Mouse (Mus musculus) cortical plate, adult 2 months (tissue): ENCODE data around the gene Tagap. TPM values are rescaled to one million over a fixed set of nuclear protein-coding genes. Genes with fewer than 3 reads are reported as not detected.

Experiments
- H3K27ac ChIP-seq: fragments of 200-500 bp; 2 replicates; pipeline ENCODE4 v1.5.1; 2012; ENCODE audit warnings: low read length, control low read depth, inconsistent platforms; ENCODE audit not compliant: insufficient read depth
- H3K4me1 ChIP-seq: fragments of 200-500 bp; 2 replicates; pipeline ENCODE4 v1.6.1; 2011; ENCODE audit warnings: low read length; ENCODE audit not compliant: control insufficient read depth, insufficient read depth
- H3K4me3 ChIP-seq: fragments of 200-500 bp; 2 replicates; pipeline ENCODE4 v1.5.1; 2011; ENCODE audit warnings: mild to moderate bottlenecking, low read length, control low read depth; ENCODE audit not compliant: insufficient read depth
- CTCF ChIP-seq: fragments of 200-500 bp; IDR thresholded peaks from 2 replicates; pipeline ENCODE4 v1.5.1; 2011; ENCODE audit warnings: mild to moderate bottlenecking, control low read depth, low read length; ENCODE audit not compliant: insufficient read depth; ENCODE audit errors: extremely low read depth
- POLR2A ChIP-seq: fragments of 200-500 bp; IDR thresholded peaks from 2 replicates; pipeline ENCODE4 v1.6.1; 2011; ENCODE audit warnings: mild to moderate bottlenecking, low read length, control low read depth; ENCODE audit not compliant: insufficient read depth; ENCODE audit errors: extremely low read depth
- polyA plus RNA-seq: library from polyadenylated mRNA; depleted of rRNA; stranded (reverse); fragments of >200 nt; gene quantifications from 2 replicates; pipeline ENCODE4 v1.2.3, GENCODE M21; 2012

The Tagap gene
- polyA plus RNA-seq, 1 experiment, result 1.0 TPM

GRCm38 (mm10) chr17:7914596-7915227, 11.1 kb upstream of the Tagap start:
- no peak overlapping the region for H3K4me3 ChIP-seq
- H3K27ac ChIP-seq, result no peak overlapping the region
- no peaks in the 10 kb centered on the region for H3K4me1 ChIP-seq
- TF ChIP-seq POLR2A (no peak), CTCF (no peak)

- TF ChIP-seq POLR2A (no peak), CTCF (no peak)
- H3K4me1 ChIP-seq, result no peaks in the 10 kb centered on the region
- no peak overlapping the region for H3K4me3 ChIP-seq
- H3K27ac ChIP-seq, result no peak overlapping the region
Observed at GRCm38 (mm10) chr17:7915791-7916190, 10.0 kb upstream of the Tagap start.

DNA sequence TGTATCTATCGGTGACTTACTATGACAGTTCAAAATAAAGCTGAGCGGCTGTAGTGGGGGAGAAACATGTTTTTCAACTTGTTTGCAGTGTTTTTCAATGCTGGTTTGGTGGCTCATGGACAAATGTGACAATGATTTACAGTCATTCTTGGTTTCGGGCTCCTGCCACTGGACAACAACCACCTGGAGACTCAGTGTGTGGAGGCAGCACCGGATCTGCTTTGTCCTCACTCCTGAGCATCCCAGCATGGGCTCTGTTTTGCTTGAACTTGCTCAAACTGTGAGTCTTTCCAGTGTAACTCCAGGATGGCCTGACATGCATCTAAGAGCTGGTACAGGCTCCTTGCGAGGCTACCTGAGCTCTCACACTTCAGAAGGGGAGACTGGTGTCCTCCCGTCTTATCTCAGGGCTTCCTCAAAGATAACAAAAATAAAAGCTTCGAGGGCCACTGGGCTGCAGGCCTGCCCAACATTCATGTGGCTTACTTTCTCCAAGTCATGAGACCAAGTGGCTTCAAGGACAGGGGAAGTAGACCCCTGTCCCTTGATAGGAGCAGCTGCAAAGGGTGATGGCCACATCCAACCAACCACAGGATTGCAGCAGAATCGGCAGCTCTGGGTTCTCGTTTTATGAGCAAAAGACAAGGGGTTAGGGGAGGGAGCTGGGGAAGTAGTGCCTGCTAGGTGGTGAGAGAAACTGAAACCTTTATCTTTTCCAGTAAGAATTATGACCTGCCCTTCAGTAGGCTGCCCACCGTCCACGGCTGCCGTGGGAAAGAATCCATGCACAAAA, 8.8 kb upstream of the Tagap start:
- Histone ChIP-seq H3K4me3 (no peak overlapping the region), H3K4me1 (no peaks in the 10 kb centered on the region), H3K27ac (no peak overlapping the region)
- TF ChIP-seq CTCF (no peak), POLR2A (no peak)

DNA sequence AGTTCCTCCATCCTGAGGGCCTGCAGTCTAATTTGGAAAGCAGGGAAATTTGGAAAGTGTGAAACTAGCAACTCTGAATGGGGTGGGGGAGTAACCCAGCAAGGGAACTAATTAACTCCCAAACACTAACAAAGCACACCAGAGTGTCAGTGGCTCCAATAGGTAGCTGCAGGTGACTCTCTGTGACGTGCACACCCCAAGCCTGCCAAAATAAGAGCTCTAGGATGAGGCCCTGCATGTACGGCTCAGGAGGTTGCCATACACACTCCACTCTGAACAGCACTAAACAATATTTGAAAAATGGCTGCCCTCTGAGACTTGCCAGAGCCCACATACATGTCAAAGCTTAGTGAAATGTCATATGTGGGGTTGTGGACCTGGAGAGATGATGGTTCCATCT, 7.4 kb upstream of the Tagap start:
- no peak overlapping the region for H3K4me3 ChIP-seq
- H3K4me1 ChIP-seq, result no peaks in the 10 kb centered on the region
- H3K27ac ChIP-seq, result no peak overlapping the region
- TF ChIP-seq CTCF (no peak), POLR2A (no peak)

DNA sequence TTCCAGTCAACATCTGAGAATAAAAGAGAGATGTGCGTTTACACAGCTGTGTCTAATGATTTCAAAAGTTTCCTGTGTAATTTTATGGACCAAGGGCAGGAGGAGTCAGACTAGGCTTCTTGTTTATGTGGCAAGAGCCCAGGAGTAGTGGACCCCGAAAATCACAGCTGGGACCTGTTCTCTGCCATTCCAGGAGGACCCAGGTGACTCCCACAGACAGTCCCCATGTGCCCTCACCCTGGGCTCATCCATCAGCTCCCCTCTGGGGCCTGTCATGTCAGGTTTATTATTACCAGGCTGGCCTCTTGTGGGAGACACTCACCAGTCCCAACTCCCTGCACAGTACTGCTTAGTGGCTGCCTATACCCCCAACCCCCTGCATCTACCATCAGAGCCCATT, 6.6 kb upstream of the Tagap start:
- no peaks in the 10 kb centered on the region for H3K4me1 ChIP-seq
- no peak overlapping the region for H3K4me3 ChIP-seq
- H3K27ac ChIP-seq, result no peak overlapping the region
- TF ChIP-seq CTCF (no peak), POLR2A (no peak)

DNA sequence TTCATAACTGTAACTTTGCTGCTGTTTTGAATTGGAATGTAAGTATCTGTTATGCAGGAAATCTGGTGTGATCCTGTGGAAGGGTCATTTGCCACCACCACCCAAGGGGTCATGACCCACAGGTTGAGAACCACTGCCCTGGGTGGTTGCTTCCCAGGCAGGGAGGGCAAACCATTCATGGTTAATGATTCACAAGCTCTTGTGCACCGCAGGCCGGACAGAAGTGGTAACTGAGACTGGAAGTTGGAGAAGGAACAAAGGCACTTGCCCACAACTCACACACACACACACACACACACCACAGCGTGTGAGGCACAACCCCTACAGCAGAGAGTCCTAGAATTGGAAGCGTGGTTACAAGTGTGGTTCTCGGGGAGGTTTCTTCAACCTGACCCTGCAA, 3.2 kb upstream of the Tagap start:
- Histone ChIP-seq H3K4me3 (no peak overlapping the region), H3K27ac (no peak overlapping the region), H3K4me1 (no peaks in the 10 kb centered on the region)
- TF ChIP-seq POLR2A (no peak), CTCF (no peak)

- TF ChIP-seq POLR2A (no peak), CTCF (no peak)
- Histone ChIP-seq H3K4me1 (no peaks in the 10 kb centered on the region), H3K27ac (no peak overlapping the region), H3K4me3 (no peak overlapping the region)
Observed at GRCm38 (mm10) chr17:7924185-7924725, 1.5 kb upstream of the Tagap start.

GRCm38 (mm10) chr17:7927582-7928535, 2.1 kb downstream of the Tagap start:
- no peak overlapping the region for H3K27ac ChIP-seq
- TF ChIP-seq CTCF, result peak; percentile 70
- TF ChIP-seq POLR2A, result no peak
- H3K4me3 ChIP-seq, result no peak overlapping the region
- H3K4me1 ChIP-seq, result no peaks in the 10 kb centered on the region

DNA sequence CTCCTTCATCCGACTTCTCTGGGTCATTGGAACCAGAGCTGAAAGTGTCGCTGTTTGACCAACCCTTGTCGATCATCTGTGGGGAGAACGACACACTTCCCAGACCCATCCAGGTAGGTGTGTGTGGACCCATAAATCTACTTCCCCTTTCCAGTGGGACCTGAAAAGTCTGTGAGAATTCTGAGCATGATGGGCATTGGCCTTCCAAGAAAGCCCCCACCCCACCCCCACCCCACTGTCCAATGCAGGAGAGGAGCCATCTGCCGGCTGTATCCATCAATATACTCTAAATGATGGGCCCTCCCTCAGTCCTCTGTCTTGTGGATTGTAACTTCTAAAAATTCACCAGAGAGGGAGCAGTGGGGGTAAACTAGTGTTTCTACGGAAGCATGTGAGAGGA, 2.9 kb downstream of the Tagap start:
- H3K4me1 ChIP-seq, result no peaks in the 10 kb centered on the region
- TF ChIP-seq POLR2A, result no peak
- TF ChIP-seq CTCF, result no peak
- no peak overlapping the region for H3K27ac ChIP-seq
- H3K4me3 ChIP-seq, result no peak overlapping the region

DNA sequence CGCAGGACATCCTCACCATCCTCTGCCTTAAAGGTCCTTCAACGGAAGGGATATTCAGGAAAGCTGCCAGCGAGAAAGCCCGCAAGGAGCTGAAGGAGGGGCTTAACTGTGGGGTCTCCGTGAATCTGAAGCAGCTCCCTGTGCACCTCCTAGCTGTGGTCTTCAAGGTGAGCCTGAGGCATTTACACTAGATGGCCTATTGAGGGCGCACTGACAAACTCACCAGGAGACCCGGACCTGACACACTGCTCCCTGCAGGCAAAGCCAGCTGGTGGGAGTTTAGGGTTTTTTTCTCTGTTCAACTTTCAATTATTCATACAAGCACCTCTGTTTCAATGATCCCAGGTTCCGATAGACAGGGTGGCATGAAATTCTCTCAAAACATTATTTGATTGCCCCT, 3.5 kb downstream of the Tagap start:
- H3K27ac ChIP-seq, result no peak overlapping the region
- no peak for TF ChIP-seq CTCF
- no peak for TF ChIP-seq POLR2A
- no peaks in the 10 kb centered on the region for H3K4me1 ChIP-seq
- H3K4me3 ChIP-seq, result no peak overlapping the region
